Mouse (Mus musculus): ENCODE data around the gene Pafah2.

Pafah2 gene

GRCm38 (mm10) chr4:134395977-134396825 is at the start of gene Pafah2:
Gene Pafah2 (plus strand): TSS chr4:134396320.
- peak; percentile 92 for DNase-seq

DNA sequence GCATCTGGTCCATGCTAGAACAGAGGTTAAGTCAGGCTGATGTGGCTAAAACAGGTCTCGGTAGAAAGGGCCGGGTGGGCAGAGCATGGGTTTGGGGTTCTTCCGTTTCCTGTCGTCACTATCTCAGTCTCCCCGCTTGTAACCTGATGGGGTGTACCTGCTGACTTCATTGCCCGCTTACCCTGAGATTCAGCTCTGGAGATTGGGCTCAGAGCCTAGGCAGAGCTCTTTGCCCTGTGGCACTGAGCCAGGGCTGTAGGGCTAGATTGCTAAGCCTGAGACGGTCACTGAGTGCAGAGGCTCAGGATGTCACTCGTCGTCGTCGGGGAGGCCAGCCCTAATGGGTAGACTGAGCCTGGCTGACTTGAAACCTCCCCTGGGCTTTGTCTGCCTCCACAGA is 48.0 kb upstream of the Pafah2 start:
- no peak for DNase-seq

GRCm38 (mm10) chr4:134348545-134348944 is 47.6 kb upstream of the Pafah2 start:
- DNase-seq, result no peak

DNA sequence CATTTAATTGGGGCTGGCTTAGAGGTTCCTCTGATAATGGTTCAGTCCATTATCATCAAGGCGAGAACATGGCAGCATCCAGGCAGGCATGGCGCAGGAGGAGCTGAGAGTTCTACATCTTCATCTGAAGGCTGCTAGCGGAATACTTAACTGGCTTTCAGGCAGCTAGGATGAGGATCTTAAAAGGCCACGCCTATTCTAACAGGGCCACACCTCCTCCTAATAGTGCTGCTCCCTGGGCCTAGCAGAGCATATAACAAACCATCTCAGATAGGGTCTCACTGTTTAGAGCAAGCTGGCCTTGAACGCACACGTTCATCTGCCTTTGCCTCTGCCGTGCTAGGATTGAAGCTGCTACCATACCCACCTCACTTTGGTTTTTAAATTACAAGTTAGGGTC is 46.3 kb upstream of the Pafah2 start:
- no peak for DNase-seq

DNA sequence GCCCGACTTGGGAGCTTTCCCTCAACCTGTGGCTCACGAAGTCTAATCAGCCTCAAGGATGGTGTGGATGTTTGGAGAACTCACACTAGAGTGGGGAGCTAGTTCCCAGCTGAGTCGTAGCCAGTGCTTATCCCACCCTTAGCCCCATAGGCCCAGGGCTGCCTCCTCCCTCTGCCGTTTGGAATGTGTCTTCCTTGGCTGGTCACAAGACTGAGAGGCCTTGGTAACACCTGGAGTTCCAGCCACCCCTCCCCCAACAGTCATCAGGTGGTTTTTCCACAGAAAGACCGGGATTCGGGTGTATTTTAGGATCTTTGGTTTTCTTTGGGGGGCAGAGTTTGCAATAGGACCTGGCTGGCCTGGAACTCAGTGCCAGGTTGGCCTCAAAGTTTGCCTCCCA is 45.5 kb upstream of the Pafah2 start:
- DNase-seq, result no peak

GRCm38 (mm10) chr4:134351329-134352260 is 44.5 kb upstream of the Pafah2 start:
- no peak for DNase-seq

DNA sequence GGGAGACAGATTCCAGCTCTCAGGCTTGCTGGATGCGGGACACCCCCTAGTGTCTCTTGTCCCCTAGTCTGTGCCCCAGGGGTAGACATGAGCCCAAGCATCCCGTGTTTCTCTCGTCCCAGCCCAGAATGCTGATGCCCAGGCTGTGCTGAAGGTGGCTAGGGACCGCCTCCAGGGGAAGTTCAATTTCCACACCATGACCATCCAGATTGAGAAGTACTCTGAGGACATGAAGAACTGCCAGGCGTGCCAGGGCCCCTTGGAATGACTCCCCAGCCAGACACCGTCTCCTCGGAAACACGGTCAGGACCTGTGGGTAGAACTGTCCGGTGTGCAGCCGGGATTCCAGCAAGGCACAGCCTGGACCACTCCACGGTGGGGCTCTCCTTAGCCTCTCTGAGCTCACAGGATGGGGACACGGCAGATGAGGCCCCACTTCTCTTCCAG is 43.8 kb upstream of the Pafah2 start:
- no peak for DNase-seq

DNA sequence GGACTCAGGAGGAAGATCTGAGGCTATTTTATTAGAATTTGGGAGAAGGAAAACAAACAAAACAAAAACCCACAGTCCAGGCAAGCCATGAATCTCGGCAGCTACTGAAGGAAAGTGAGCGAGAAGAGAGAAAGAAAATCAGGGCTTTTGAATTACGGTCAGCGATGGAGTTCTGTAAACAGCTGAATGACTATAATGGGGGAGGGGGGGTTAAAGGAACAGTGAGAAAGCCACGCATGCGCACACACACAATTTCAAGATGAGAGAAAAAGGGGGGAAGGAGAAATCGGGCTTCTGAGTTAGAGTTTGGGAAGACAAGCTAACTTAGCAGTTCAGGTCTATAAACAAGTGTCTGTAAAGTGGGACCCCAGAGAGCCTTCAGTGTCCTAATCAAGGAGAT is 43.2 kb upstream of the Pafah2 start:
- DNase-seq, result no peak

DNA sequence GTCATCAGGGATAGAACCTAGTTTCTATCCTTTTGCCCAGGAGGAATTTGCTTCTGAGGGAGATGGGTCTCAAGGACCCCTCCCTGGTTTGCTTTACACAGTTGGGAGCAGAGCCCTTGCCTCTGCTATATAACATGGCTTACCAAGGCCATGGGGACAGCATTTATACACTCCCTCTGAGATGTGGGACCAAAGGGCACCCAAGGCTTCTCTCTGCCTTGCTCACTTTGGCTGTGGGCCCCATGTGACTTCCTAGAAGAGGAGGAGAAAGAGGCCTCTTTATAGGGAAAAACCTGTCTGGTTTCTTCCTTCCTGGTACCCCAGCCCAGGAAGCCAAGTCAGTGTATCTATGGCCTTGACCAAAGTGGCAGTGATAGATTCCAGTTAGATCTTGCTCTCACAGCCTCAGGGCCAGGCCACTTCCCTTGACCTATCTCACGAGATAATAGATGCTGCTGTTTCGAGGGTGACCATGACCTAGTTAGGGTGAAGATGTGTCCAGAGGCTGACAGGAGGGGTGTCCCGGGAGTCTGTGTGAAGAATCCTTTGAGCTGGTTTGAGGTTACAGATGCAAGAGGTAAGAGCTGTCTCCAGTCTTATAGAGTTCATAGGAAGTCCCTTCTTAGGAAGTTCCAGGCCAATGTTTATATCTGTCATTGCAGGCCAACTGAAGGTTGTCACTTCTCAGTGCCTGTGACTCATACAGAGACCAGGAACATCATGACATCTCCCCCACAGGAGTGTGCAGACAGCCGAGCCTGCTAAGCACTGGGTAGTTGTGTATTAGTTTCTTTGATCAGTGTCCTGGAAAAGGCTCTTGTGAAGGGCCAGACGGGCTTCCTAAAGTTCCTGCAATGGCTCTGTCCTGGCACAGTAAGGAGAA is 42.4 kb upstream of the Pafah2 start:
- DNase-seq, result no peak

DNA sequence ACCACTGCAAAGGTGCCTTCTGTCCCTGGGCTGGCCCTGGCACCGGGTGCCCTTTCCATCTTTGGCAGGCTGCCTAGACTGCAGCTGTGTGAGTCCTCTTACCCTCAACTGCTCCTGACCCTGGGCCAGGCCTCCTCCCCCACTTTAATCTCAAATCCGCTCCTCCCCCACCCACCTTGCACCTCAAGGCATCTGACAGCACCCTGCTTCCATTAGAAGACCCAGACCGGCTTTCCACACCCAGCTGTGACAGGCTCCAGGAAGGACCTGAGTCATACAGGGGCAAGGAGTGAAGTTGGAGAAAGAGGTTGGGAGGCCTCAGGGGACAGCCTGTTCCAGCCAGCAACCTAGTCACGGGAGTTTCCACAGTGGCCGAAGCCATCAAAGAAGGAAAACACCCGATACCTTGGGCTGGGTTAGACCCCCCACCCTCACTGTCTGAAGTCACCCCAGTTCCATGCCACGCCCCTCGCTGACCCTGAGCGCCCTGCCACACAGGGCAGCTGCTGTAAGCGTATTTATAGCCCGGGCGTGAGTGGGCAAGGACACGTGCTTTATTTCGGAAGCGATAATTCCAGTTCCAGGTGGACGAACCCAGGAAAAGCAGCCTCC is 40.2 kb upstream of the Pafah2 start:
- no peak for DNase-seq

- DNase-seq, result peak; percentile 66
Observed at GRCm38 (mm10) chr4:134356591-134357460, 39.3 kb upstream of the Pafah2 start.

DNA sequence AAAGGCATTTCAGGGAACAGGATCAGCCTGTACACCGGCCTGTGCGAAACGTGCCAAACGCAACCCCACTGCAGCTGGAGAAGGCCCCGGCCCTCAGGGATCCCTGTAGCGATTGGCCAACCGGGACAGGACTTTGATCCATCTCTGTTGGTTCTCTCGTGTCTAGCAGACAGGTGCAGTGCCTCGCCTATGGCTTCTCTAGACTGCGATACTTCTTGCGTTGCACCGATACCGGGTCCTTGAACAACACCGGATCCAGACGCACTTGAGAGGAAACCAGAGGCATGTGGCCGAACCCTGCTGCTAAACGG is 38.7 kb upstream of the Pafah2 start:
- no peak for DNase-seq

DNA sequence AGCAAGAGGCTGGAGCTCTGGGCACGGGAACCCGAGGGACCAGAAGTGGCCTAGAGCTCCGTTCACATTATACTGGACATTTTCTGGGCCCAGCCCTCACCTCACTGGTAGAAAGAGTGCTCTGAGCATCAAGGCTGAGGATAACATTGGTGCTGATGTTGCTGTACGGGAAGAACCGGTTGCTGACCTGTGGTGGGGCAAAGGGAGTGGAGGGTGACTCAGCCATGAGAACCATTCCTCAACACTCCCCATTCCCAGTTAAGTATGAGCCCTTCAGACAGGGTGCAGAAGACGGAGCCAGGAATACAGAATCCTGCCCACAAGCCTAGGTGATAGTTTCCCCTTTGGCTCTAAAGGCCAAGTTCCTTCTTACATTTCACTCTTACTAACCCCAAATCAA is 36.5 kb upstream of the Pafah2 start:
- DNase-seq, result no peak

DNA sequence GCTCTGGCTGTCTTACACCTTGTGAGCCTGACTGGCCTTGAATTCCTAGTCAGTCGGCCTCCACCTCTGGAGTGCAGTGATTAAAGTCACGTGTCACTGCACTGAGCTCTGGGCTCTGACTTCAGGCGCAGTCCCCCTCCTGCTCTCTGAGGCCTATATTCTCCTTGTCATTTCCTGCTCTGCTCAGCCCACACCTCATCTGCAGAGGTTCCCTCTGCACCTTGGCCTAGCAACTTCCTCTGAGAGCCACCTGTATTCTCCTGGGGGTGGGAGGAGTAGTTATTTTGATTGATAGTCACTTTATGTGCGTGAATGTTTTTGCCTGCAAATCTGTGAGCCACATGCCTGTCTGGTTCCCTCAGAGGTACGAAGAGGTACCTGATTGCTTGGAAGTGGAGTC is 34.9 kb upstream of the Pafah2 start:
- DNase-seq, result no peak

DNA sequence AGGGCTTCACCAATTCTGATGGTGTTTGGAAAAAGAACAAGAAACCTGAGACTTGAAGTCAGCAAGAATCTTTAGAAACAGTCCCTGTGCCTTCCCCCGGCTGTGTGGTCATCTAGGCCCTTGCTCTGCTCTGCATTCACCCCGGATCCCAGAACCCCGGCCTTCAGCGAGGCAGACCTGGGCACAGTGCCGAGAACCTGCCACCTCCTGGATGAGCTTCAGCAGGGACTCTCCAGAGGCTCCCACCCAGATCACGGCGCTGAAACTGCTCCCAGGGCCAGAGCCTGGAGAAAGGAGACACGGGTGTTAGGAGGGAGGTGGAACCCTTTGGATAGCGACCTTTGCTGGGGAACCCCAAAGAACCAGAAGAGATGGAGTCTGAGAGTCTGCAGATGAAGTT is 34.0 kb upstream of the Pafah2 start:
- DNase-seq, result no peak

DNA sequence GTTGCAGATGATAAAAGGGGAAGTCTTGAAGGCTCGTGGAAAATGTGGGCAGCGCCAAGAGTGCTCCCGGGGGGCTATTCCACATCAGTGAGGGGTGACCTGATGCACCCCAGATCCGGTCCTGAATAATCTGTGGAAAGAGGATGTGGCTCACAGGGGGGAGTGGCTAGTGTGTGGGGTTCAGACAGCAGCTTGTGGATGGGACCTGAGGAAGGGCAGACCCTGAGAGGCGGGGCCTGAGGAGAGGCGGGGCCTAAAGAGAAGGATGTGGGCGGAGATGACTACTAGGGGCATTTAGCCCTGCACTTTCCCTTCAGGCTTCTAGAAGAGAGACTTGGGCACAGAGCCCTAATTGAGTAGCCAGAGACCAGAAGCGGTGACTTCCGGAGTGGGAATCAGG is 33.5 kb upstream of the Pafah2 start:
- DNase-seq, result no peak

GRCm38 (mm10) chr4:134365280-134365679 is 30.8 kb upstream of the Pafah2 start:
- DNase-seq, result no peak

DNA sequence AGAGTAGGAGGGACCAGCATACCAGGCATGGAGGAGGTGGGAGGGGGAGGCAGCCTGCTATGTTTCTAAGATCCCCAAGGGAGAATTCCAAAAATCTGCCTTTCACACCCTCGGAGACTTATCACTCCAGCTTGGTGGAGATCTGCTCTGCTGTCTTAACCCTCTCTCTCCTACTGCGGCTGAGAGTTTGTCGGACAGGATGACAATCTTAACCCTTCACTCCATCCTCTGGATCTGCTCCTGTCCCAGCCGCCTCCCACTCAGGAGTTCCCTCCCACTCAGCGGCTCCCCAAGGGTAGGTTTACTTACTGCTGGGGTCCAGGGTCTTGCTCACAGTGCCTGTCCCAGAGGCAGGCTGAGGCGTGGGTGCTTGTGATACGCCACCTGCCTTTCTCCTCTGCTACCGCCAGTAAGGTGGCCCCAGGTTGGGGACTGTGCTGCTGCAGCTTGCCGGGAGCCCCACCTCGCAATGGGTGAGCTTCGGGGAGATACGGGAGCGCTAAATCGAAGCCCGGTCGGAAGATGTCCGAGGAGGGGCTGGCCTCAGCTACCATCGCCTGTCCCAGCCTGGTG is 25.4 kb upstream of the Pafah2 start:
- peak; percentile 76 for DNase-seq

DNA sequence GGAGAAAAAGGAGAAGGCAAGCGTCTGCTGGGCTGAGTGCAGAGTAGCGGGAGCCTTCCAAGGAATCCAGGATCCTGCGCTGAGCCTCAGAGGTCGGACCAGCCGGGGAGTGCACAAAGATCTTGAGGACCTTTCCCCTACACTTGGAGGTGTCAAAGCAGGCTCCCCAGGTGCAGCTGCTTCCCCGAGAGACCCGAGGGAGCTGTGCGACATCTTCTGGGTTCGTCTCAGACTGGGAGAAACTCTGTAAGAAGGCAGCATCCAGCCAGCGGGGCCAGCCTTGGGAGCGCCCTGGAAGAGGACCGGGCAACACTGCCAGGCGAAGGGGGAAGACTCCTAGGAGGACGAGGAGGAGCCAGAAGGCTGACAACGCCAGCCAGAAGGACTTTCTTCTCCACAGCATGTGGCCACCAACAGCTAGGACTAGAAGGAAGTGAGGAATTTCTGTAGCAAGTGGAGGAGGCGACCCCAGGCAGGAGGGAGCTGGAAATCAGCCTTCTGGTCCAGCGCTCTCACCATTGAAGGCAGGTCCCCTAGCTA is 24.7 kb upstream of the Pafah2 start:
- DNase-seq, result no peak

- peak; percentile 83 for DNase-seq
Observed at GRCm38 (mm10) chr4:134372294-134372747, 23.8 kb upstream of the Pafah2 start.

DNA sequence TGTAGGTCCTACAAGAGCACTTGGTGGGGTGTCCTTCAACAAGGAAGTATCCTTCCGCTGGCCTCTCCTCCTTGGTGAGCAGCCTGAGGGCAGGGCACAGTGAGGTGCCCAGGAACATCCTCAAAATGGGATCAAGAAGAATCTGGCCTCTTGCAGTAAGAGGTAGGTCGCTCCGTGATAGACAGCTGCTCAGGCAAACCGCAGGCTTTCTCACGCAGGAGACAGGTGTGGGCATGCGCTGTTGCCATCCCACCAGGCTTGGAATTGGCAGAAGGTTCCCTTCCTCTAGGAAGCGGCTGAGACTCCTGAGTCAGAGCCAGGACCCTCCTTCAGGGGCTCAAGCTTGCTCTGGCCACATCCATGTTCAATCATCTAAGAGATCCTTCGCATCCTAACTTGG is 22.8 kb upstream of the Pafah2 start:
- DNase-seq, result no peak
